Mouse (Mus musculus) heart, postnatal 0 days (tissue): ENCODE data around the gene Opn4. TPM values are rescaled to one million over a fixed set of nuclear protein-coding genes. Genes with fewer than 3 reads are reported as not detected.
A peak's percentile ranks its signal among the peaks of the same experiment; 100 is the strongest.

ENCODE experiments used
- ATAC-seq: fragments of 200-750 bp; cut with Nextera tagmentation; 2 replicates; pipeline ENCODE4 v1.8.0; 2017; ENCODE audit warnings: low read depth, moderate number of reproducible peaks, moderate library complexity; ENCODE audit not compliant: insufficient read depth
- DNase-seq: peaks from one replicate; pipeline ENCODE4 v3.0.0-alpha.2; 2016; ENCODE audit warnings: low spot score
- H3K27ac ChIP-seq: fragments of 300-500 bp; sonication (generic); 2 replicates; pipeline ENCODE4 v1.5.1; 2014; ENCODE audit warnings: low read depth, mild to moderate bottlenecking
- H3K27me3 ChIP-seq: fragments of 300-500 bp; sonication (generic); 2 replicates; pipeline ENCODE4 v1.6.1; 2014; ENCODE audit warnings: low read length, mixed read lengths; ENCODE audit not compliant: control insufficient read depth, insufficient read depth
- H3K36me3 ChIP-seq: fragments of 300-500 bp; sonication (generic); replicated peaks from 2 replicates; pipeline ENCODE4 v1.6.1; 2014; ENCODE audit warnings: low read length, mixed read lengths; ENCODE audit not compliant: control insufficient read depth, insufficient read depth
- H3K4me1 ChIP-seq: fragments of 300-500 bp; sonication (generic); 2 replicates; pipeline ENCODE4 v1.6.1; 2014; ENCODE audit warnings: antibody characterized with exemption; ENCODE audit not compliant: control insufficient read depth, insufficient read depth
- H3K4me2 ChIP-seq: fragments of 300-500 bp; sonication (generic); 2 replicates; pipeline ENCODE4 v1.6.1; 2014; ENCODE audit warnings: low read depth, mild to moderate bottlenecking, low read length, moderate library complexity
- H3K4me3 ChIP-seq: fragments of 300-500 bp; sonication (generic); 2 replicates; pipeline ENCODE4 v1.5.1; 2014; ENCODE audit warnings: low read depth, low read length
- H3K9ac ChIP-seq: fragments of 300-500 bp; sonication (generic); replicated peaks from 2 replicates; pipeline ENCODE4 v1.6.1; 2014; ENCODE audit warnings: low read depth, low read length, mixed read lengths
- H3K9me3 ChIP-seq: fragments of 300-500 bp; sonication (generic); replicated peaks from 2 replicates; pipeline ENCODE4 v1.6.1; 2016; ENCODE audit warnings: low read length; ENCODE audit not compliant: control insufficient read depth
- CTCF ChIP-seq: IDR thresholded peaks from 2 replicates; pipeline ENCODE4 v1.5.1; 2016; ENCODE audit warnings: antibody characterized with exemption, control low read depth, low read depth
- EP300 ChIP-seq: IDR thresholded peaks from 2 replicates; pipeline ENCODE4 v1.6.1; 2016; ENCODE audit warnings: antibody characterized with exemption, low read depth
- WGBS: fragments of 180-500 bp; shearing (Covaris S2); extraction: QIAGEN DNeasy Blood & Tissue Kit; methylation state at CpG from one replicate; pipeline ENCODE4 v1.1.7; 2014; 5-methylcytosine and 5-hydroxymethylcytosine counted together
- polyA plus RNA-seq: library from polyadenylated mRNA; unstranded; fragments of >200 nt; fragmentation: Nextera tagmentation; extraction: Ambion mirVana; gene quantifications from 2 replicates; pipeline ENCODE4 v1.2.1, GENCODE M21; 2015
- total RNA-seq: library from RNA; depleted of rRNA; stranded (reverse); fragments of >200 nt; gene quantifications from 2 replicates; pipeline ENCODE4 v1.2.3, GENCODE M21; 2014; ENCODE audit warnings: low replicate concordance

The Opn4 gene
- total and polyA plus RNA-seq, 2 experiments from 2014 or later = 8.4 to 8.6 TPM

- peak overlapping the region; percentile 61 for H3K4me2 ChIP-seq
- DNase-seq (no peak), ATAC-seq (no peak)
- TF ChIP-seq CTCF (no peak), EP300 (no peak)
- H3K4me1 ChIP-seq = peaks cover 40% of the 10 kb centered on the region
- peak overlapping the region; percentile 100 for H3K27ac ChIP-seq
- H3K9me3 ChIP-seq = no peaks in the 10 kb centered on the region
- WGBS = 29% methylated on average over 3 of the region's 3 CpGs
- no peaks in the 10 kb centered on the region for H3K27me3 ChIP-seq
- H3K4me3 ChIP-seq = peak overlapping the region; percentile 64
- H3K9ac ChIP-seq = peak overlapping the region; percentile 94
- peaks cover 16% of the 10 kb centered on the region; the same call in 1 of the 2 replicates for H3K36me3 ChIP-seq
These were observed 13.1 kb downstream of the Opn4 start for GRCm38 (mm10) chr14:34586871-34587270.

DNA sequence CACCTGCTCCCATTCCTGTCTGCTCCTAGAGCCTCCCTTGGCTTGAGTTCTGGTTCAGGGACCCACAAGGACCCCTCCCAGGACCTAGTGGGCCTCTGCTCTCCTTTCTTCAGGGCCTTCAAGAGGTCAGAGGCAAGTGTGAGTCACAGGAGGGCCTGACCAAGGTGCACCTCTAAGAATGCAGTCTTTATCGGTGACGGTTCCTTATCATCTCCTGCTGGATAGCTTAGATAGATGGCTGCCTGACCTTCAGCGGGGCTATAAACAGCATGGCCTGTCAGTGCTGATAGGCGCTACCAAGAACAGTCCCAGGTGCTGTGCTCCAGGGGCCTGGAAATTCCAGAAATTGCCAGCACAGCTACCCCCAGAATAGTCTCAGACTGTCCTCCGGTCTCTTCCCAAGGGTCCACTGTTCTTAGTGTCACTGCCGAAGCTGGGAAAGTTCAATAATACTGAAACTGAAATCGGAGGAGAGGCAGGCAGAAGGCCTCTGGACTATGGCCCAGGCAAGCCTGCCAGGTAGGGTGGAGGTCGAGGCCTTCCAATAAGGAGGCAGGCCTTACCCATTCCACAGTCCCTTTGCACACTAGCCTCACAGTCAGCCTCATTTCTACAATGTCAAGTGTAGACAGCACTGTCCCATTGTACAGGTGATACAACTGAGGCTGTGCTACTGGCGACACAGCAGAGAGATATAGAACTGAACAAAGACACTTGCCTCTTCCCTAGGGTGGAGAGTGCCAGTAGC, 14.4 kb downstream of the Opn4 start:
- ATAC-seq = no peak
- TF ChIP-seq EP300 (0 out of 2 replicates have a peak, but pooled peaks have one; percentile 46), CTCF (no peak)
- peak overlapping the region; percentile 94 for H3K9ac ChIP-seq
- peaks cover 45% of the 10 kb centered on the region for H3K4me1 ChIP-seq
- 22% methylated on average over 9 of the region's 9 CpGs for WGBS
- no peak for DNase-seq
- no peaks in the 10 kb centered on the region for H3K27me3 ChIP-seq
- H3K36me3 ChIP-seq = peaks cover 25% of the 10 kb centered on the region
- peak overlapping the region; percentile 64 for H3K4me3 ChIP-seq
- H3K27ac ChIP-seq = peak overlapping the region; percentile 100
- H3K9me3 ChIP-seq = no peaks in the 10 kb centered on the region
- H3K4me2 ChIP-seq = peak overlapping the region; percentile 61

DNA sequence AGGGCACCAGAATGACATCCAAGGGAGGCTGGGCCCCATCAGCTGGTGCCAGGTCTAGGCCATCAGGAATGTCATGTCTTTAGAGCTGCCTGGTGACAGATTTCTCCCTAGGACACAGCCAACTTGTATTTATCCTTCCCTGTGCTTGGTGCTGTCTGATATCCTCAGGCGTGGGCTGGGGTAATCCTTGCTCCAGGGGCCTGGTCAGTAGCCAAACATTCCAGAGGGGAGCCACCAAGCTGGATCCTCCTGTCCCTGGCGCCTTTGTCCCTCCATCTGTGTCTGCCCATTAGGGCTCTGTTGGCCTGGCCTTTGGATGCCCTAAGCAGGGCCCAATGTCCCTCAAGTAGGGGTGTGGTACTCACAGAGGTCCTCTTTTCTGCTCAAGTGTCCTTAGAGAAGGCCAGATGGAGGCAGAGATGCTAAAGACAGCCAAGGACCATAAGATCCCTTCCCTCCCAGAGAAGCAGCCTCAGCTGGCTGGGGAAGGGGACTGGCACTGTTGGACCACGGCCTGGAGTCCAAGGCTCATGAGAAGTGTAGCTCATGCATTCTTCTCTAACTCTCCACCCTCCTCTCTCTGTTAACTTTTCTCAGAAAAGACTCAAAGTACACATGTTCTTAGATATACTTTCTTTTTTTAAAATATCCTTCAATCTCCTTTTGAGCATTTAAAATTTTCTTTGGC, 17.1 kb downstream of the Opn4 start:
- Histone ChIP-seq H3K27me3 (no peaks in the 10 kb centered on the region), H3K9me3 (no peaks in the 10 kb centered on the region), H3K4me2 (peak overlapping the region; percentile 50), H3K9ac (peak overlapping the region; percentile 55; the same call in 1 of the 2 replicates), H3K4me3 (peak overlapping the region; percentile 23; the same call in 1 of the 2 replicates), H3K27ac (peak overlapping the region; percentile 100), H3K4me1 (peaks cover 30% of the 10 kb centered on the region; the same call in 1 of the 2 replicates), H3K36me3 (peaks cover 47% of the 10 kb centered on the region)
- WGBS = 29% methylated on average over 3 of the region's 3 CpGs
- TF ChIP-seq EP300 = peak; percentile 66
- TF ChIP-seq CTCF = no peak
- peak; percentile 91 for DNase-seq
- peak; percentile 77 for ATAC-seq

DNA sequence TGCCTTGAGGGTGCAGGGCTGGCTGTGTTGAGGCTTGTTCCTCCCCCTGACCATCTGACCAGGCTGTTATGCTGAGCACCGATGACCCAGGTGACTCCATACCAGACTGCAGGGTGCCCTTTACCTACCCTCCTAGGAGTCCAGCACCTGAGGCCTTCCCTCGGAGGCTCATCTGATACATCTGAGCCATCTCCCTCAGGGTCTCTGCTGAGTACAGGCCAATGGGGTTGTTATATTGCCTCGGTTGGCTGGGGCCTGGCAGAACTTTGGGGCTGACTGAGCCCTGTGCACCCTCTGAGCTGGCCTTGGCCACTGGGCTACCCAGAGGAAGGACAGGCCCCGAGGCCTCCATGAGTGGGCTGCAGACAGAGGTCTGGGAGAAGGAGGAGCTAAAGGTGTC, 23.1 kb downstream of the Opn4 start:
- Histone ChIP-seq H3K9me3 (no peaks in the 10 kb centered on the region), H3K27me3 (no peaks in the 10 kb centered on the region), H3K4me1 (peaks cover 42% of the 10 kb centered on the region), H3K4me2 (no peak overlapping the region), H3K4me3 (no peak overlapping the region), H3K27ac (peak overlapping the region; percentile 95), H3K36me3 (peaks cover 65% of the 10 kb centered on the region), H3K9ac (no peak overlapping the region)
- WGBS = 78% methylated on average over 4 of the region's 4 CpGs
- no peak for TF ChIP-seq EP300
- no peak for TF ChIP-seq CTCF
- DNase-seq (no peak), ATAC-seq (no peak)

DNA sequence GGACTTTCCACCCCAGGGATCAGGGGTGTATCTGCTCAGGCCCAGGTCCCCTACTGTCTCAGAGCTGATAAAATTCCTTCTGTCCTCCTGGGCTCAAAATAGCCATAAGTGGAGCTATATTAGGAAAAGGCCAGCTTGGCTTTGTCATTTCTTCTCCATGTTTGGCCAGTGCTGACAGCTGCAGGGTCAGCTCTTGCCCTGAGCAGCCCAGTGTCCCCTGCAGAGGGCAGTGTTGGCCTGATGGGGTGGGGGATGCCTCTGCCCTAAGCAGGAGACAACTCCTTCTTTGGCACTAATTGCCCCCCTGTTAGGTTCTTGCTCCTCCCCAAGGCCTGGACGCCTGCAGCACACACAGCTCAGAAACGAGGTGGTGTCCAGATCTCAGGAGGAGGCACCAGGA, 25.9 kb downstream of the Opn4 start:
- H3K9ac ChIP-seq = peak overlapping the region; percentile 46; the same call in 1 of the 2 replicates
- H3K4me2 ChIP-seq = no peak overlapping the region
- ATAC-seq (peak; percentile 83), DNase-seq (peak; percentile 88)
- H3K27me3 ChIP-seq = no peaks in the 10 kb centered on the region
- H3K9me3 ChIP-seq = no peaks in the 10 kb centered on the region
- H3K36me3 ChIP-seq = peaks cover 45% of the 10 kb centered on the region
- H3K4me3 ChIP-seq = no peak overlapping the region
- TF ChIP-seq EP300 (peak; percentile 99), CTCF (peak; percentile 88)
- H3K4me1 ChIP-seq = peaks cover 39% of the 10 kb centered on the region
- WGBS = 9% methylated on average over 2 of the region's 2 CpGs
- H3K27ac ChIP-seq = peak overlapping the region; percentile 95
